Mouse (Mus musculus) liver, embryonic 12.5 days (tissue): ENCODE results near the gene Stpg3. TPM values are rescaled to one million over a fixed set of nuclear protein-coding genes. Genes with fewer than 3 reads are reported as not detected.
"Not testable (repeated sequence)": the region's sequence is repeated elsewhere in the genome, so short reads cannot be mapped to it uniquely, and the experiment has no call there.

ENCODE experiments used
- ATAC-seq: fragments of 200-750 bp; cut with Nextera tagmentation; 2 replicates; pipeline ENCODE4 v1.8.0; 2017; ENCODE audit warnings: moderate number of reproducible peaks, mild to moderate bottlenecking, moderate library complexity
- H3K27ac ChIP-seq: fragments of 300-500 bp; sonication (generic); 2 replicates; pipeline ENCODE4 v1.5.1; 2016; ENCODE audit warnings: mild to moderate bottlenecking
- H3K27me3 ChIP-seq: fragments of 300-500 bp; sonication (generic); replicated peaks from 2 replicates; pipeline ENCODE4 v1.6.1; 2016; ENCODE audit warnings: mild to moderate bottlenecking, moderate library complexity
- H3K36me3 ChIP-seq: fragments of 300-500 bp; sonication (generic); 2 replicates; pipeline ENCODE4 v1.6.1; 2016; ENCODE audit warnings: mild to moderate bottlenecking, moderate library complexity
- H3K4me1 ChIP-seq: fragments of 300-500 bp; sonication (generic); 2 replicates; pipeline ENCODE4 v1.6.1; 2016
- H3K4me2 ChIP-seq: fragments of 300-500 bp; sonication (generic); 2 replicates; pipeline ENCODE4 v1.6.1; 2016; ENCODE audit warnings: mild to moderate bottlenecking, moderate library complexity
- H3K4me3 ChIP-seq: fragments of 300-500 bp; sonication (generic); 2 replicates; pipeline ENCODE4 v1.5.1; 2016; ENCODE audit warnings: mild to moderate bottlenecking, moderate library complexity
- H3K9ac ChIP-seq: fragments of 300-500 bp; sonication (generic); 2 replicates; pipeline ENCODE4 v1.6.1; 2016; ENCODE audit warnings: mild to moderate bottlenecking, moderate library complexity
- H3K9me3 ChIP-seq: fragments of 300-500 bp; sonication (generic); replicated peaks from 2 replicates; pipeline ENCODE4 v1.6.1; 2016; ENCODE audit warnings: mild to moderate bottlenecking, moderate library complexity
- WGBS: fragments of 180-500 bp; shearing (Covaris S2); methylation state at CpG from one replicate; pipeline ENCODE4 v1.1.7; 2016; ENCODE audit not compliant: insufficient replicate concordance; 5-methylcytosine and 5-hydroxymethylcytosine counted together
- polyA plus RNA-seq: library from polyadenylated mRNA; unstranded; fragments of >200 nt; fragmentation: Nextera tagmentation; extraction: Ambion mirVana; gene quantifications from 2 replicates; pipeline ENCODE4 v1.2.1, GENCODE M21; 2016

Gene Stpg3
- not detected in 2 replicates for polyA plus RNA-seq

- no peak within 1 kb of the TSS for H3K9ac ChIP-seq
- H3K9me3 ChIP-seq: no peaks in the 10 kb centered on the region
- H3K36me3 ChIP-seq: peaks cover 5% of the 10 kb centered on the region; the same call in 1 of the 2 replicates
- ATAC-seq: no peak
- no peak within 1 kb of the TSS for H3K27ac ChIP-seq
- H3K4me1 ChIP-seq: peaks cover 27% of the 10 kb centered on the region
- WGBS: 59% methylated on average over 3 of the region's 3 CpGs
- H3K4me2 ChIP-seq: no peak within 1 kb of the TSS; the same call in 1 of the 2 replicates
- H3K27me3 ChIP-seq: peaks cover 29% of the 10 kb centered on the region
- H3K4me3 ChIP-seq: no peak within 1 kb of the TSS
Measured at GRCm38 (mm10) chr2:25214444-25214843, at the start of gene Stpg3. Gene Stpg3 (minus strand): TSS chr2:25214637.

GRCm38 (mm10) chr2:25263623-25264285, 49.3 kb upstream of the Stpg3 start:
- ATAC-seq: no peak
- WGBS: 29% methylated on average over 12 of the region's 12 CpGs
- Histone ChIP-seq H3K4me1 (peaks cover 68% of the 10 kb centered on the region), H3K4me2 (peak overlapping the region; percentile 100), H3K9me3 (no peaks in the 10 kb centered on the region), H3K36me3 (peaks cover 8% of the 10 kb centered on the region), H3K9ac (peak overlapping the region; percentile 86), H3K27me3 (peaks cover 11% of the 10 kb centered on the region), H3K4me3 (peak overlapping the region; percentile 84), H3K27ac (peak overlapping the region; percentile 77; the same call in 1 of the 2 replicates)

GRCm38 (mm10) chr2:25262795-25263622, 48.6 kb upstream of the Stpg3 start:
- H3K4me3 ChIP-seq: peak overlapping the region; percentile 84
- WGBS: 2% methylated on average over 82 of the region's 82 CpGs
- H3K4me2 ChIP-seq: peak overlapping the region; percentile 100
- peaks cover 11% of the 10 kb centered on the region for H3K27me3 ChIP-seq
- H3K36me3 ChIP-seq: peaks cover 2% of the 10 kb centered on the region; the same call in 1 of the 2 replicates
- peaks cover 63% of the 10 kb centered on the region for H3K4me1 ChIP-seq
- ATAC-seq: peak; percentile 13
- H3K27ac ChIP-seq: peak overlapping the region; percentile 77
- peak overlapping the region; percentile 86 for H3K9ac ChIP-seq
- no peaks in the 10 kb centered on the region for H3K9me3 ChIP-seq

GRCm38 (mm10) chr2:25262291-25262767, 47.9 kb upstream of the Stpg3 start, which contains the start of gene Tprn:
Gene Tprn (plus strand): TSS chr2:25262618.
- peak within 1 kb of the TSS; percentile 84 for H3K4me3 ChIP-seq
- no peaks in the 10 kb centered on the region for H3K9me3 ChIP-seq
- H3K36me3 ChIP-seq: no peaks in the 10 kb centered on the region; the same call in 1 of the 2 replicates
- ATAC-seq: peak; percentile 97
- peaks cover 11% of the 10 kb centered on the region for H3K27me3 ChIP-seq
- under 1% methylated on average over 39 of the region's 39 CpGs for WGBS
- H3K27ac ChIP-seq: peak within 1 kb of the TSS; percentile 77
- H3K4me1 ChIP-seq: peaks cover 56% of the 10 kb centered on the region
- peak within 1 kb of the TSS; percentile 86 for H3K9ac ChIP-seq
- H3K4me2 ChIP-seq: peak within 1 kb of the TSS; percentile 100

GRCm38 (mm10) chr2:25261870-25262269, 47.4 kb upstream of the Stpg3 start:
- Histone ChIP-seq H3K4me3 (peak overlapping the region; percentile 84), H3K27me3 (peaks cover 11% of the 10 kb centered on the region), H3K4me2 (peak overlapping the region; percentile 100), H3K4me1 (peaks cover 56% of the 10 kb centered on the region), H3K36me3 (no peaks in the 10 kb centered on the region), H3K9me3 (no peaks in the 10 kb centered on the region), H3K27ac (peak overlapping the region; percentile 77), H3K9ac (peak overlapping the region; percentile 65)
- peak; percentile 7; the same call in 1 of the 2 replicates for ATAC-seq
- 42% methylated on average over 12 of the region's 12 CpGs for WGBS

- no peak overlapping the region for H3K27ac ChIP-seq
- no peak overlapping the region for H3K4me2 ChIP-seq
- ATAC-seq: no peak
- H3K9ac ChIP-seq: no peak overlapping the region
- no peaks in the 10 kb centered on the region for H3K36me3 ChIP-seq
- no peak overlapping the region for H3K4me3 ChIP-seq
- H3K27me3 ChIP-seq: peaks cover 9% of the 10 kb centered on the region
- H3K9me3 ChIP-seq: no peaks in the 10 kb centered on the region
- peaks cover 44% of the 10 kb centered on the region for H3K4me1 ChIP-seq
- WGBS: 37% methylated on average over 2 of the region's 2 CpGs
Measured at GRCm38 (mm10) chr2:25258887-25259286, 44.5 kb upstream of the Stpg3 start.

- H3K4me3 ChIP-seq, H3K27ac ChIP-seq, H3K27me3 ChIP-seq, H3K4me2 ChIP-seq, H3K9me3 ChIP-seq, H3K9ac ChIP-seq, ATAC-seq: not testable (repeated sequence)
- 75% methylated on average over 5 of the region's 5 CpGs for WGBS
- peaks cover 14% of the 10 kb centered on the region for H3K36me3 ChIP-seq
- H3K4me1 ChIP-seq: peaks cover 32% of the 10 kb centered on the region
Measured at GRCm38 (mm10) chr2:25257250-25257649, 42.8 kb upstream of the Stpg3 start.

GRCm38 (mm10) chr2:25256443-25257109, 42.1 kb upstream of the Stpg3 start:
- ATAC-seq, H3K9me3 ChIP-seq, H3K27me3 ChIP-seq: not testable (repeated sequence)
- Histone ChIP-seq H3K9ac (peak overlapping the region; percentile 85), H3K27ac (0 out of 2 replicates have a peak overlapping the region, but pooled peaks have one; percentile 85), H3K4me3 (peak overlapping the region; percentile 99), H3K4me2 (peak overlapping the region; percentile 88), H3K4me1 (peaks cover 27% of the 10 kb centered on the region), H3K36me3 (peaks cover 21% of the 10 kb centered on the region)
- 39% methylated on average over 12 of the region's 12 CpGs for WGBS

- peak within 1 kb of the TSS; percentile 85 for H3K27ac ChIP-seq
- WGBS: 1% methylated on average over 39 of the region's 39 CpGs
- H3K36me3 ChIP-seq: peaks cover 33% of the 10 kb centered on the region
- no peaks in the 10 kb centered on the region for H3K9me3 ChIP-seq
- peaks cover 23% of the 10 kb centered on the region for H3K4me1 ChIP-seq
- peak within 1 kb of the TSS; percentile 88 for H3K4me2 ChIP-seq
- peak; percentile 86 for ATAC-seq
- no peaks in the 10 kb centered on the region for H3K27me3 ChIP-seq
- H3K9ac ChIP-seq: peak within 1 kb of the TSS; percentile 85
- peak within 1 kb of the TSS; percentile 99 for H3K4me3 ChIP-seq
Measured at GRCm38 (mm10) chr2:25255284-25255779, 40.9 kb upstream of the Stpg3 start, which contains the start of gene Tmem203. Gene Tmem203 (plus strand): TSS chr2:25255439.

GRCm38 (mm10) chr2:25252331-25252730, 37.9 kb upstream of the Stpg3 start:
- Histone ChIP-seq H3K27me3 (no peaks in the 10 kb centered on the region), H3K4me2 (no peak overlapping the region), H3K36me3 (peaks cover 63% of the 10 kb centered on the region), H3K9me3 (no peaks in the 10 kb centered on the region), H3K9ac (no peak overlapping the region), H3K4me1 (peaks cover 23% of the 10 kb centered on the region), H3K4me3 (no peak overlapping the region), H3K27ac (no peak overlapping the region)
- WGBS: 83% methylated on average over 1 of the region's 1 CpGs
- ATAC-seq: no peak
